Mouse (Mus musculus) layer of hippocampus, adult 11-12 months (tissue): ENCODE data around the gene Ap2a1.
A peak's percentile ranks its signal among the peaks of the same experiment; 100 is the strongest.

Experiments used
- DNase-seq: peaks from one replicate; pipeline ENCODE4 v3.0.0; 2022; ENCODE audit warnings: low spot score

Ap2a1 gene

DNA sequence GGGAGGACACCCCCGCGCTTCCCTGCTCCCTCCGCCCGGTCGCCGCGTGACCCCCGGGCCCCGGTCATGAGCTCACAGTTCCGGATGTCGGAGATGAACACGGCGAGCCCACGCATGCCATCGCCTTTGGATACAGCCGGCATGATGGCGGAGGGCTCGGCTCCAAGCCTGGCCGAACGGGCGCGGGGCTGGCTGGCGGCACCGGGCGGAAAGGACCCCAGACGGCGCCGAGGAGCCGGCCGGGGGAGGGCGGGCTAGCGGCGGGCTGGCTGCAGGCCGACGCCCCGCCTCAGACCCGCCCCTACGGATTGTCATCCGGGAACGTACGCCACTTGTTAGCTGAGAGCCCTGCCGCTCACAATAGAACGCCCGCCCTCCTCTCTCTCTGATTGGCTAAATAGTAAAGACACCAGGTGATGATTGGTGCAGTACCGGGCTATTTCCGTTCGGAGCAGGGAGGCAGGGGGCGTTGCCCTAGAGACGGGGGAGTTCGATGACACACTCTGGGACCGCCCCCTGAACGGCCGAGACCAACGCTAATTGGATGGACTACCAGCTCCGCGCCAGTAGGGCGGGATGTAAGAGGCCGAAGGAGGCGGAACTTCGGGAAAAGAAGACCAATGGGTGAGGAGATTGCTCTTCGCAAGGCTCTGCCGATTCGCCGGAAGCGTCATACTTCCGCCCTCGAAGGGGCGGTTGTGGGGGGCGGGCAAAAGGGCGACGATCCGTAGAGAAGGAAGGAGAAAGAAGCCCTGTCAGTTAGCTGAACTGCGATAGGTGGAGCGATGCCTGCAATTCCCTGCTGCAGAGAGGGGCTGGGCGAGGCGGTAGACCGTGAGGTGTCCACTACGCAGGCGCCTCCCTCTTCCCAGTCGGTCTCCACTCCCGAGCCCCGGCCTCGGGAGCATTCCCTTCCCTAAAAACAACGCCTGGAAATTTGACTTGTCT lies at the start of gene Ap2a1:
Gene Ap2a1 (minus strand): TSS at position 293 of the 948 bp plus-strand sequence.
- peak; percentile 100 for DNase-seq

DNA sequence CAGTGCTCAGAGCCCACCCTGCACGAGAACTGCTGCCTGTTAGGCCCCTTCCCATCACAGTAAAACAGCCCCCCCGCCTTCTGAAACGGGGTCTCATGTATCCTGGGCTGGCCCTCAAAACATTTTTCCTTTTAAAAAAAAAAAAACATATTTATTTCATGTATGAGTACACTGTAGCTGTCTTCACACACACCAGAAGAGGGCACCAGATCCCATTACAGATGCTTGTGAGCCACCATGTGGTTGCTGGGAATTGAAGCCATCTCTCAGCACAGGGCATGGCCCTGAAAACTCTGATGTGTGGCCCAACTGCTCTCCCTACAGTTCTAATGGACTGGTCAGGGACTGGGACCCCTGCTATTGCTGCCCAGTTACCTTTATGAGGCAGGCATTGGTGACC lies 49.0 kb upstream of the Ap2a1 start:
- no peak for DNase-seq

DNA sequence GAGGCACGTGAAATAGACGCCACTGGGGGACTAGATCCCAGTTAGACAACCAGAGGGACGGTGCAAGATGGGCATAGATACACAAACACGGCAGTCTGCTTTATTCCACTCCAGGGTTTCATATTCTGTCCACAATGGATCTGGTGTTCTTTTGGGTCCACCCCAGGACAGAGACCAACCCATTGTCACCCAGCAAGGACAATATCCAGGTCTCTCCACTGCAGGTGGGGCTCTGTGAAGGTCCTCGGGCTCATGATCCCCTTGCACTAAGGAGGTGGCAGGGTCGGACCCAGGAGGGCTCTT lies 45.8 kb upstream of the Ap2a1 start:
- DNase-seq, result no peak

- peak; percentile 91 for DNase-seq
These were observed 45.3 kb upstream of the Ap2a1 start, which contains the start of gene Cpt1c for GRCm38 (mm10) chr7:44974383-44975116. Gene Cpt1c, minus strand, starts transcription at chr7:44974851.

GRCm38 (mm10) chr7:44973415-44974130 lies 44.3 kb upstream of the Ap2a1 start:
- no peak for DNase-seq

- no peak for DNase-seq
These were observed 41.8 kb upstream of the Ap2a1 start for GRCm38 (mm10) chr7:44971142-44971541.

- peak; percentile 89 for DNase-seq
These were observed 41.0 kb upstream of the Ap2a1 start for GRCm38 (mm10) chr7:44970231-44970691.

DNA sequence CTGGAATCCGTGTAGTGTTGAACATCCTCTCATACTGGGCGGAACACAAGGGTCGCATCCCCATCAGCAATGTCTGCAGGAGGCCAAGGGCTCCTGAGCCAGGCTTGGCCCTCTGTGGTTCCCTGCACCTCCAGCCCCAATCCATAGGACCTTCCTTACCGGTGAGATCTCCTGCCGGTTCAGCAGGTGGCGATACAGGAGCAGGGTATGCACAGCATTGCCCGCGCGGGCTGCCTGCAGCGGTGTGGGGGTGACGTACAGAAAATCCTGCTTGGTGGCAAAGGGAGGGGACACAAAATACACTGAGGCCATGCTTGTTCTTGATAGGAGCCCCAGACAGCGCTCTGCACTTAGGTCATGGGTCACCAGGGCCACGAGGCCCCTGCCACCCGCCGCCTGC lies 37.3 kb upstream of the Ap2a1 start:
- DNase-seq, result peak; percentile 4

- no peak for DNase-seq
These were observed 36.7 kb upstream of the Ap2a1 start for GRCm38 (mm10) chr7:44965975-44966374.

- no peak for DNase-seq
These were observed 35.7 kb upstream of the Ap2a1 start for GRCm38 (mm10) chr7:44964990-44965389.

GRCm38 (mm10) chr7:44962831-44963230 lies 33.5 kb upstream of the Ap2a1 start:
- no peak for DNase-seq

GRCm38 (mm10) chr7:44962337-44962736 lies 33.0 kb upstream of the Ap2a1 start:
- no peak for DNase-seq

- DNase-seq, result no peak
These were observed 31.2 kb upstream of the Ap2a1 start for GRCm38 (mm10) chr7:44960512-44960910.

DNA sequence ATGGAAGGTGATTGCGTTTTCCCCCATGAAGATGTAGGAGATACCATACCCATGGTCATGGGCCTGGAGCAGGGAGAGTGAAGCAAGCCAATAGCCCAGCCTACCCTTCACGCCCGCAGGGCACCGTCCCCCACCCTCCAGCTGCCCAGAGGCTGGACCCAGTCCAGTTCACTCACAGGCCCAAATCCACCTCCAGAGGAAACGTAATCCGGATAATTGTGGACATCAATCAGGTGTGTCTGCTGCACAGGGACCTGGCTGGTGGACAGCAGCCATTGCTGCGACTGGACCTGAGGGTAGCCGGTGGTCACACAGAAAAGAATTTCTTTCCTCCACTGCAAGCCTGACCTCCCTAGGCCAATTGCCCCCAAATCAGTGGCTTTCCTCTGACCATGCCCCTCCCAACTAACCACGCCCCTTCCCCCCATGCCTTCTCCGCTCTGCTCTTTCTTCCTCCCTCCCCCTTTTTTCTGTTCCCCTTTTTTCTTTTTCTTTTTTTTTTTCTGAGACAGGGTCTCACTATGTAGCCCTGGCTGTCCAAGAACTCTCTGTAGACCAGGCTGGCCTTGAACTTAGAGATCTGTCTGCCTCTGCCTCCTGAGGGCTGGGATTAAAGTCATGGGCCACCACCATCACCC lies 30.7 kb upstream of the Ap2a1 start:
- DNase-seq, result no peak

GRCm38 (mm10) chr7:44959281-44959680 lies 30.0 kb upstream of the Ap2a1 start:
- no peak for DNase-seq

DNA sequence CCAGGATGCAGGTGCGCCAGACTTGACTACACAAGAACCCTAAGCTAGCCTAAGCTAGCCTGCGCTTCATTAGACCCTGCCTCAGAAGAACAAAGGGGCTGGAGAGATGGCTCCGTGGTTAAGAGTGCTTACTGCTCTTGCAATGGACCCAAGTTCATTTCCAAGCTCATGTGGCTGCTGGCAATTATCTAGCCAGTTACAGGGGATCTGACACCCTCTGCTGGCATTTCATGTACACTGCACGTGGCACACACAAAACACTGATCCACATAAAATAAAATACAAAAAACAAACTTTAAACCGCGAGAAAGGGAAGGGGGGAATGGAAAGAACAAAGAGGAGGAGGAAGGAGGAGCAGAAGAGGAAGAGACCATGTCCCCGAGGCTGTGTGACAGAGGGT lies 28.9 kb upstream of the Ap2a1 start:
- DNase-seq, result peak; percentile 60

GRCm38 (mm10) chr7:44957183-44957835 lies 28.0 kb upstream of the Ap2a1 start:
- DNase-seq, result no peak

- DNase-seq, result no peak
These were observed 27.0 kb upstream of the Ap2a1 start for GRCm38 (mm10) chr7:44956266-44956665.

- DNase-seq, result no peak
These were observed 26.3 kb upstream of the Ap2a1 start for GRCm38 (mm10) chr7:44955628-44956027.

DNA sequence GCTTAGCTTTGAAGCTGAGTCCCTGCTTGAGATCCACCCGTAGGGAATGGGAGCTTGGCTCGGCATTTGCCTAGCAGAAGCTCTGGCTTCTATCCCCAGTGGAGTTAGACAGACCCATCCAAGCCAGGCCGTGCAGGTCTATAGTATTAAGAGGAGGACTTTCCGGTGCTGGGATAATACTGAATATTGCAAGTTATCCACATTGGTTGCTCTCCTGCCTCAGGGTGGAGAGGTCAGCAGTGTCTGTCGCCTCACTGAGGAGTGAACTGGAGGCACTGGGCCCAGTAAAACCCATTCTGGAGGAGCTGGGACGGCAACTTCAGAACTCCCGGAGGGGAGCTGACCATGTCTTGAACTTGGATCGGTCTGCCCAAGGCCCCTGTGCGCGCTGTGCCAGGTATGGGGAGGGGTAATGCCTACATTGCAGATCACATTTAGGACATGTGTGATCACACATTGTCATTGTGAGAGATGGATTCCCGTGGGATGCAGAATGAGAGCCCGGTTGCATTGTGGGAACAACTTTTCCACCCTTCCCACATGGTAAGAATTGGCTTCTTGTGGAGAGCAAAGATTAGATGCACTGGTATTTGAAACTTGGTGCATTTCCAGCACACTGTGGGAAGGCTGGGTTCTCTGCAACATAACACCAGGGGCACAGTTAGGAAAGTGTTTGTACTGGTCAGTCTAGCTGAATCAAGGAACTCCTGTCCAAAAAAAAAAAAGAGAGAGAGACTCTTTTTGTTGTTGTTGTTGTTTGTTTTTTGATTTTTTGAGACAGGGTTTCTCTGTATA lies 25.0 kb upstream of the Ap2a1 start:
- no peak for DNase-seq

DNA sequence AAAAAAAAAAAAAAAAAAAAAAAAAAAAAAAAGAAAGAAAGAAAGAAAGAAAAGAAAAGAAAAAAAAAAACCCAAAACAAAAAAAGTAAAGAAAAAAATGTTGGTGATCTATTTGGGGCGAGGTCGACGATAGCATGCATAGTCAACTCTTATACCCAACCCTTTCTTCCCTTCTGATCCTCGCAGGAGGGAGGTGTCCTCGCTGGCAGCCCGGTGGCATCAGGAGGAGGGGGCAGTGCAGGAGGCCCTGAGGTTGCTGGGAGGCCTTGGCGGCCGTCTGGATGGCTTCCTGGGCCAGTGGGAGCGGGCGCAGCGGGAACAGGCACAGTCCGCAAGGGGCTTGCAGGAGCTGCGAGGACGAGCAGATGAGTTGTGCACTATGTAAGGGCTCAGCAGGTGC lies 24.3 kb upstream of the Ap2a1 start:
- no peak for DNase-seq
